Mouse (Mus musculus) macrophage (primary cell): ENCODE measurements around the gene Mis12. TPM values are rescaled to one million over a fixed set of nuclear protein-coding genes. Genes with fewer than 3 reads are reported as not detected.

Experiments used
- H3K27ac ChIP-seq: fragments of 350-480 bp; formaldehyde crosslinking; 2 replicates; pipeline ENCODE4 v1.9.0; 2021
- H3K36me3 ChIP-seq: fragments of 350-480 bp; formaldehyde crosslinking; 2 replicates; pipeline ENCODE4 v1.9.0; 2021; ENCODE audit errors: inconsistent target
- H3K4me3 ChIP-seq: fragments of 350-480 bp; formaldehyde crosslinking; 2 replicates; pipeline ENCODE4 v1.9.0; 2021; ENCODE audit errors: inconsistent target
- H3K79me2 ChIP-seq: fragments of 350-480 bp; formaldehyde crosslinking; 2 replicates; pipeline ENCODE4 v1.9.0; 2021; ENCODE audit errors: inconsistent target
- WGBS: methylation state at CpG from one replicate; pipeline ENCODE4 v1.1.7; 2026; ENCODE audit warnings: inconsistent platforms; ENCODE audit not compliant: missing documents; 5-methylcytosine and 5-hydroxymethylcytosine counted together
- polyA plus RNA-seq: library from polyadenylated mRNA; stranded (reverse); fragments of 250-400 nt; gene quantifications from 3 replicates; pipeline ENCODE4 v1.2.4, GENCODE M21; 2018; ENCODE audit warnings: inconsistent platforms

Gene Mis12
- polyA plus RNA-seq, 1 experiment from 2014 or later: 31.1 TPM

GRCm38 (mm10) chr11:71033163-71033761, 13.9 kb downstream of the Mis12 start, which contains the start of gene 6330403K07Rik:
Gene 6330403K07Rik (minus strand): TSS chr11:71033513.
- Histone ChIP-seq H3K79me2 (no peaks in the 10 kb centered on the region), H3K36me3 (no peaks in the 10 kb centered on the region), H3K27ac (no peak within 1 kb of the TSS), H3K4me3 (no peak within 1 kb of the TSS)
- 10% methylated on average over 25 of the region's 31 CpGs for WGBS

- Histone ChIP-seq H3K36me3 (no peaks in the 10 kb centered on the region), H3K4me3 (no peak overlapping the region), H3K27ac (no peak overlapping the region), H3K79me2 (no peaks in the 10 kb centered on the region)
- 100% methylated on average over 3 of the region's 5 CpGs for WGBS
Observed at GRCm38 (mm10) chr11:71039526-71040298, 20.3 kb downstream of the Mis12 start.

GRCm38 (mm10) chr11:71052554-71052953, 33.1 kb downstream of the Mis12 start:
- 0% methylated on average over 1 of the region's 1 CpGs for WGBS

GRCm38 (mm10) chr11:71076342-71076741, 56.9 kb downstream of the Mis12 start:
- 100% methylated on average over 1 of the region's 1 CpGs for WGBS
- no peaks in the 10 kb centered on the region for H3K79me2 ChIP-seq

More at GRCm38 (mm10) chr11:71052554-71052953, 33.1 kb downstream of the Mis12 start:
- Histone ChIP-seq H3K4me3 (no peak overlapping the region), H3K79me2 (no peaks in the 10 kb centered on the region), H3K36me3 (no peaks in the 10 kb centered on the region), H3K27ac (no peak overlapping the region)

More at GRCm38 (mm10) chr11:71076342-71076741, 56.9 kb downstream of the Mis12 start:
- H3K4me3 ChIP-seq: no peak overlapping the region
- no peak overlapping the region for H3K27ac ChIP-seq
- no peaks in the 10 kb centered on the region for H3K36me3 ChIP-seq

Other genes with a start within 250 kb of the Mis12 start
- 1.2 to 5.3 TPM (median 2.4 TPM) in 3 replicates for gene Scimp, start 207.0 kb upstream of the Mis12 start, polyA plus RNA-seq
- 27.9 to 38.0 TPM (median 32.0 TPM) in 3 replicates for gene Rabep1, start 174.8 kb upstream of the Mis12 start, polyA plus RNA-seq
- 50.2 to 90.1 TPM (median 51.7 TPM) in 3 replicates for gene Nup88, start 49.6 kb upstream of the Mis12 start, polyA plus RNA-seq
- 23.6 to 62.8 TPM (median 32.4 TPM) in 3 replicates for gene Rpain, start 49.4 kb upstream of the Mis12 start, polyA plus RNA-seq
- gene C1qbp, start 36.6 kb upstream of the Mis12 start, polyA plus RNA-seq: 71.5 to 186 TPM (median 95.5 TPM) in 3 replicates
- 9.2 to 12.2 TPM (median 9.6 TPM) in 3 replicates for gene Dhx33, start 15.2 kb upstream of the Mis12 start, polyA plus RNA-seq
- 66.1 to 80.1 TPM (median 76.8 TPM) in 3 replicates for gene Derl2, start 230 bp downstream of the Mis12 start, polyA plus RNA-seq
- gene 6330403K07Rik, start 13.9 kb downstream of the Mis12 start, polyA plus RNA-seq: not detected in 3 replicates
- gene Nlrp1a, start 125.1 kb downstream of the Mis12 start, polyA plus RNA-seq: 1.5 to 2.5 TPM (median 2.0 TPM) in 3 replicates
- gene Nlrp1b, start 211.1 kb downstream of the Mis12 start, polyA plus RNA-seq: 9.1 to 16.2 TPM (median 9.4 TPM) in 3 replicates